Mouse (Mus musculus): ENCODE data around the gene Smarcb1.
A peak's percentile ranks its signal among the peaks of the same experiment; 100 is the strongest.

Smarcb1 gene

DNA sequence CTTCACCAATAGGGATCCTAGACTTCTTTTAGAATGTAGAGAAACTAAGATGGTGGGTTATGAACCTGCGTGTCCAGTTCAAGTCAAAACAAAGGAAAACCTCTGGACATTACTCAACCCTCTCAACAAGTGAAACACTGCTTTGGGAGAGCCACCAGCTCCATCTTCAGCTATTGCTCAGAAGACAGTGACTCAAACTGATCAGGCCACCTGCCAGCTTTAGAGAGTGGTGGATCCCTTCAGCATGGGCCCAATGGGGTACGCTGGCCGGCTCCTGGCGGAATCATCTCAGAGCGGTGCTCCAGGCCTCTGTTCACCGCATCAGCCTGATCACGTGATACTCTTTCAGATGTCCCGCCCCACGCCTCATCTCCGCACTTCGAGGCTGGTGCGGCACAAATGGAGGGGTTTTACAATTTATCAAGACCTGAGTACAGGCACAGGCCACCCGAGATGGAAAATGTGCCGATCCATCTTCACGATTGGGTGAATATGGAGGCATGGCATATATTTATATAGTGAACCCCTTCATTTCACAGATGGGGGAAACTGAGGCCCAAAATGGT, 65.9 kb downstream of the Smarcb1 start:
- DNase-seq (ENCODE audit: low spot score) = no peak

DNA sequence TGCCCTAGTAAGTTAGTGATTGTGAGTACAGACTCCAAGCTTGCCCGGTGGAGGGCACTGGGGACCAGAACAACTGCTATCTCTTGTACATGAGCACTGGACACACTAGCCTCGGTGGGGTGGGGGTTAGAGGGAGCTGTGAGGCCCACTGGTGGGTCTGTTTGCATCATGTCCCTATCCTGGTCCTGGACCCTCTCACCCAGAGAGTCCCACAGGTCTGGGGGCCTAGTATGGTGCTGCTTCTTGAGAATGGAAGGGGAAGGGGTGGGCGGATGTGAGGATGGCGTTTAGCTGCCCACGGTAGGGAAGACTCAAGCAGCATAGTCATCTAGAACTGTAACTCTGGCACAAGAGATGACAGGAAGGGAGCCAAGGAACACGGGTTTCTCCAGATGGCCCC, 66.6 kb downstream of the Smarcb1 start:
- no peak for DNase-seq (ENCODE audit: low spot score)

DNA sequence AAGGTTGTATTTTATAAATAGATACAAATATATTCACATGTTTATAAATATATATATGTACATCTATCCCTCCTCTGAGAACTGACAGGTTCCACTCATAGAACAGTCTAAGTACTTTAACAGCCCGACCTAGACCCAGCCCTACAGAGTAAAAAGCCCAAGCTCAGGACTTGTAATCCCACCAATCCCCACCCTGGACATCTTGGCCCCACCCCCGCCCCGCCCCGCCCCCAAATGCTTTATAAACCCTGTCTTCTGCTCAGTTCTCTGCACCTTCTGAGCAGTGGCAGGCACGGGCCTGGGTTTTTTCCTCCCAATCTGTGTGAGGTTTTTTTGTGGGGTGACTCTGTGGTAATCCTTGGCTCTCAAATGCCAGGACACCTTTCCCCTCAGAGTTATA, 67.3 kb downstream of the Smarcb1 start:
- DNase-seq (ENCODE audit: low spot score) = no peak

DNA sequence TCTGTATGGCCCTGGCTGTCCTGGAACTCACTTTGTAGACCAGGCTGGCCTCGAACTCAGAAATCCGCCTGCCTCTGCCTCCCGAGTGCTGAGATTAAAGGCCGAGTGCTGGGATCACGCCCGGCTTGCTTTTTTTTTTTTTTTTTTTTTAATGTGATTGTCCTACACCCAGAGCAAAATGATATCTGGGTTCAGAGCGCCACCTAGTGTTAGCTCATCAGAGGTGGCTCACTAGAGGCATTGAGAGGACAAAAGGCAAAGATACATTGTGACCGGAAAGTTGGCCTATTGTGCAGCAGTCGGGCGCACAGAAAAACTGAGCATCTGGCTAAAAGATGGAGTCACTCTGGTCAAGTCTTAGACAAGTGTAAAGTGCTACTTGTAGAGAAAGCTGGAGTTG, 68.0 kb downstream of the Smarcb1 start:
- peak; percentile 83 for DNase-seq (ENCODE audit: low spot score)

DNA sequence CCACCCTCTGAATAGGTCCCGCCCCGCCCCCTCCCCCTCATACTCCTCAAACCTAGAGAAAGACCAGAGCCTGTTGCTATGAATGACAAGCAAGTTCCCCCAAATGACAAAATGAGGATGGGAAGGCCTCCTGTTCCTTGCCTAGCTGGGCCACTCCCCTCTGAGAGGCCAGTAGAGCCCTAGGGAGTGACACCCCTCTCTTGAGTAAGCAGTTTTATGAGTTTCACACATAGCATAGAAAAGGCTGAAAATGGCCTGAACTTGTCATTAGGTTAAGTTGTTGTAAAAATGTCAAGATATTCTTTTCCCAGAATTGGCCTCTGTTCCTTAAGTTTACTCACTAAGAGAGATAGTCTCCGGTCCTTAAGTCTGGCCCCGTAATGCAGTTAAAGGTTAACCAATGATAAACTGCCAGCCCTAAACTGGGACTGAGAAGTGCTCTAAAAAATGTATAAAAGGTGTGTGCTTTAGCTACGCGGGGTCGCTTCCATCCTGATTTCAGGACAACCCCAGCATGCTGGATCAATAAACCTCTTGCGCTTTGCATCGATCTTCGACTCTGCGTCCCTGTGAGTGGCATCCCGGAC, 68.8 kb downstream of the Smarcb1 start:
- peak; percentile 70 for DNase-seq (ENCODE audit: low spot score)

DNA sequence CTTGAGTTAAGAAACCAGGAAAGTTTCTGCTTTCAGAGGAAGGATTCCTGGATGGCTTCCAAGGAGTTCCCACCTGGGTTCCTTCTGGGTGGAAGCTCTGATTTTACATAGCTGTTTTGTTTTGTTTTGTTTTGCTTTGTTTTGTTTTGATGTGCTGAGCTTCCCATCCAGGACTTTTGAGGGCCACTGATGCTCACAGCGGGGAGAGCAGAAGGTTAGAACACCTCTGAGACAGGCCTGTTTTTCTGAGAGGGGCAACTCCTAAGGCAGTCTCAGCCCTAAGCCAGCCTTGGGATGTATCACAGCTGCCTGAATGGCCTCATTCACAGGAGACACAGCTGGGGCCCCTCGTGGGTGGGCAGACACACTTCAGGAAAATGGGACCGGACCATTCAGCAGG, 69.7 kb downstream of the Smarcb1 start:
- no peak for DNase-seq (ENCODE audit: low spot score)

DNA sequence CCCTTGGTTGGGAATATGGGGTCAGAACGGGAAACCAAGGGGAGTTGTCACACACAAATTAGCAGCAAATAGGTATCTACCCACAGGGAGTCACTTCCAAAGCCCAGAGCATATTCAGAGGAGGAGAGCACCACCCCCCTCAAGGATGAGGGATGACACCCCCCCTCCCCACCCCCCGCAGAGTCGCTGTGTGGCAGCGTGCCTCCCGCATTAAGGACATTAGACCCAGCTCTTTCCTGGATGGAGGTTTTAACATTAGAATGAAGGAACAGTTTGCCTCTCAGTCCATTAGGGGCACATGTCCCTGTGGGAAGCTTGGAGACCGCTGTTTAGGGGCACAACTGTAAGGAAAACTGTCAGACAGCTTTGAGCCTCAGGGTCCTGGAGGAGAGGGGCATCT, 70.3 kb downstream of the Smarcb1 start:
- no peak for DNase-seq (ENCODE audit: low spot score)

DNA sequence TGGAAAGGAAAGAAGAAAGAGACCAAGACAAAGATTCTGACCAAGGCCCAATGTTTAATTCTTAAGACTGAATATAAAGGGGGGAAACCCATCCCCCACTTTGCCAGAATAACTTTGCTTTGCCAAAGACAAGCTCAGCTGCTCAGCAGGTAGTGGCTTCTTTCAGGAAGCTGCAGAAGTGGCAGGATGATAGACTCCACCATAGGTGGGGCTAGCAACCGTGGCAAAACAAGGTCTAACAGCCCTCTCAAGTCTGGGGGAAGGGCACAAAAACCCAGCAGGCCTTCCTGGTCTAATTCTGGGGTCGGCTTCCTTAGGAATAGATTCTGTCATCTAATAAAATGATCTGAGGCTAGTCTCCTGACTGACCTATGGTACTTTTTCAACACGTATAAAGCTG, 73.0 kb downstream of the Smarcb1 start:
- DNase-seq (ENCODE audit: low spot score) = no peak
